Mouse (Mus musculus) heart, postnatal 0 days (tissue): ENCODE results near the gene Hoxb4. TPM values are rescaled to one million over a fixed set of nuclear protein-coding genes. Genes with fewer than 3 reads are reported as not detected.
A peak's percentile ranks its signal among the peaks of the same experiment; 100 is the strongest.

Experiments used
- ATAC-seq: fragments of 200-750 bp; cut with Nextera tagmentation; 2 replicates; pipeline ENCODE4 v1.8.0; 2017; ENCODE audit warnings: low read depth, moderate number of reproducible peaks, moderate library complexity; ENCODE audit not compliant: insufficient read depth
- DNase-seq: peaks from one replicate; pipeline ENCODE4 v3.0.0-alpha.2; 2016; ENCODE audit warnings: low spot score
- H3K27ac ChIP-seq: fragments of 300-500 bp; sonication (generic); 2 replicates; pipeline ENCODE4 v1.5.1; 2014; ENCODE audit warnings: low read depth, mild to moderate bottlenecking
- H3K27me3 ChIP-seq: fragments of 300-500 bp; sonication (generic); 2 replicates; pipeline ENCODE4 v1.6.1; 2014; ENCODE audit warnings: low read length, mixed read lengths; ENCODE audit not compliant: control insufficient read depth, insufficient read depth
- H3K36me3 ChIP-seq: fragments of 300-500 bp; sonication (generic); replicated peaks from 2 replicates; pipeline ENCODE4 v1.6.1; 2014; ENCODE audit warnings: low read length, mixed read lengths; ENCODE audit not compliant: control insufficient read depth, insufficient read depth
- H3K4me1 ChIP-seq: fragments of 300-500 bp; sonication (generic); 2 replicates; pipeline ENCODE4 v1.6.1; 2014; ENCODE audit warnings: antibody characterized with exemption; ENCODE audit not compliant: control insufficient read depth, insufficient read depth
- H3K4me2 ChIP-seq: fragments of 300-500 bp; sonication (generic); 2 replicates; pipeline ENCODE4 v1.6.1; 2014; ENCODE audit warnings: low read depth, mild to moderate bottlenecking, low read length, moderate library complexity
- H3K4me3 ChIP-seq: fragments of 300-500 bp; sonication (generic); 2 replicates; pipeline ENCODE4 v1.5.1; 2014; ENCODE audit warnings: low read depth, low read length
- H3K9ac ChIP-seq: fragments of 300-500 bp; sonication (generic); replicated peaks from 2 replicates; pipeline ENCODE4 v1.6.1; 2014; ENCODE audit warnings: low read depth, low read length, mixed read lengths
- H3K9me3 ChIP-seq: fragments of 300-500 bp; sonication (generic); replicated peaks from 2 replicates; pipeline ENCODE4 v1.6.1; 2016; ENCODE audit warnings: low read length; ENCODE audit not compliant: control insufficient read depth
- CTCF ChIP-seq: IDR thresholded peaks from 2 replicates; pipeline ENCODE4 v1.5.1; 2016; ENCODE audit warnings: antibody characterized with exemption, control low read depth, low read depth
- EP300 ChIP-seq: IDR thresholded peaks from 2 replicates; pipeline ENCODE4 v1.6.1; 2016; ENCODE audit warnings: antibody characterized with exemption, low read depth
- WGBS: fragments of 180-500 bp; shearing (Covaris S2); extraction: QIAGEN DNeasy Blood & Tissue Kit; methylation state at CpG from one replicate; pipeline ENCODE4 v1.1.7; 2014; 5-methylcytosine and 5-hydroxymethylcytosine counted together
- polyA plus RNA-seq: library from polyadenylated mRNA; unstranded; fragments of >200 nt; fragmentation: Nextera tagmentation; extraction: Ambion mirVana; gene quantifications from 2 replicates; pipeline ENCODE4 v1.2.1, GENCODE M21; 2015
- total RNA-seq: library from RNA; depleted of rRNA; stranded (reverse); fragments of >200 nt; gene quantifications from 2 replicates; pipeline ENCODE4 v1.2.3, GENCODE M21; 2014; ENCODE audit warnings: low replicate concordance

Gene Hoxb4
- total and polyA plus RNA-seq, 2 experiments from 2014 or later = 0.19 to 2.3 TPM

GRCm38 (mm10) chr11:96291681-96292564 lies 26.1 kb upstream of the Hoxb4 start, which contains the start of gene Hoxb6:
Hoxb6 (plus strand) TSS chr11:96292476.
- no peak within 1 kb of the TSS for H3K27ac ChIP-seq
- DNase-seq (no peak), ATAC-seq (no peak)
- TF ChIP-seq CTCF (no peak), EP300 (no peak)
- no peaks in the 10 kb centered on the region for H3K4me1 ChIP-seq
- peak within 1 kb of the TSS; percentile 1; the same call in 1 of the 2 replicates for H3K4me3 ChIP-seq
- H3K27me3 ChIP-seq = peaks cover 100% of the 10 kb centered on the region
- 5% methylated on average over 22 of the region's 22 CpGs for WGBS
- no peak within 1 kb of the TSS for H3K4me2 ChIP-seq
- no peaks in the 10 kb centered on the region for H3K9me3 ChIP-seq
- H3K9ac ChIP-seq = no peak within 1 kb of the TSS
- no peaks in the 10 kb centered on the region for H3K36me3 ChIP-seq

- 3% methylated on average over 12 of the region's 12 CpGs for whole genome bisulfite sequencing
- Histone ChIP-seq H3K4me3 (peak overlapping the region; percentile 1; the same call in 1 of the 2 replicates), H3K36me3 (no peaks in the 10 kb centered on the region), H3K9me3 (no peaks in the 10 kb centered on the region), H3K27me3 (peaks cover 100% of the 10 kb centered on the region), H3K27ac (no peak overlapping the region), H3K9ac (no peak overlapping the region), H3K4me2 (no peak overlapping the region), H3K4me1 (no peaks in the 10 kb centered on the region)
- no peak for TF ChIP-seq CTCF
- TF ChIP-seq EP300 = no peak
- DNase-seq = no peak
- ATAC-seq = no peak
Observed at GRCm38 (mm10) chr11:96292565-96293301, 25.3 kb upstream of the Hoxb4 start.

GRCm38 (mm10) chr11:96293302-96293921 lies 24.7 kb upstream of the Hoxb4 start:
- H3K9ac ChIP-seq = no peak overlapping the region
- H3K27me3 ChIP-seq = peaks cover 100% of the 10 kb centered on the region
- H3K4me2 ChIP-seq = no peak overlapping the region
- no peaks in the 10 kb centered on the region for H3K4me1 ChIP-seq
- H3K9me3 ChIP-seq = no peaks in the 10 kb centered on the region
- TF ChIP-seq EP300 (no peak), CTCF (no peak)
- 2% methylated on average over 22 of the region's 22 CpGs for WGBS
- DNase-seq (no peak), ATAC-seq (no peak)
- no peaks in the 10 kb centered on the region for H3K36me3 ChIP-seq
- no peak overlapping the region for H3K27ac ChIP-seq
- peak overlapping the region; percentile 1; the same call in 1 of the 2 replicates for H3K4me3 ChIP-seq

GRCm38 (mm10) chr11:96294245-96295091 lies 23.6 kb upstream of the Hoxb4 start:
- under 1% methylated on average over 32 of the region's 32 CpGs for WGBS
- Histone ChIP-seq H3K27me3 (peaks cover 100% of the 10 kb centered on the region), H3K9ac (no peak overlapping the region), H3K27ac (no peak overlapping the region), H3K4me3 (no peak overlapping the region), H3K36me3 (no peaks in the 10 kb centered on the region), H3K9me3 (no peaks in the 10 kb centered on the region), H3K4me2 (no peak overlapping the region), H3K4me1 (no peaks in the 10 kb centered on the region)
- DNase-seq (peak; percentile 58), ATAC-seq (peak; percentile 62; the same call in 1 of the 2 replicates)
- TF ChIP-seq CTCF (peak; percentile 72), EP300 (no peak)
